Mouse (Mus musculus) liver, adult 2 months (tissue): ENCODE data around the gene Kifc5b.

Experiments used
- CTCF ChIP-seq: fragments of 200-500 bp; IDR thresholded peaks from 2 replicates; pipeline ENCODE4 v1.5.1; 2011; ENCODE audit warnings: low read depth, low read length, control low read depth
- POLR2A ChIP-seq: fragments of 200-500 bp; IDR thresholded peaks from 2 replicates; pipeline ENCODE4 v1.6.1; 2011; ENCODE audit warnings: low read length, control low read depth; ENCODE audit not compliant: insufficient read depth; ENCODE audit errors: extremely low read depth

- TF ChIP-seq CTCF (no peak), POLR2A (no peak)
Observed at GRCm38 (mm10) chr17:26950560-26951288, 33.8 kb downstream of the Kifc5b start.
